Mouse (Mus musculus) liver, embryonic 12.5 days (tissue): ENCODE results near the gene Clmp. TPM values are rescaled to one million over a fixed set of nuclear protein-coding genes. Genes with fewer than 3 reads are reported as not detected.

Experiments
- ATAC-seq: fragments of 200-750 bp; cut with Nextera tagmentation; 2 replicates; pipeline ENCODE4 v1.8.0; 2017; ENCODE audit warnings: moderate number of reproducible peaks, mild to moderate bottlenecking, moderate library complexity
- H3K27ac ChIP-seq: fragments of 300-500 bp; sonication (generic); 2 replicates; pipeline ENCODE4 v1.5.1; 2016; ENCODE audit warnings: mild to moderate bottlenecking
- H3K27me3 ChIP-seq: fragments of 300-500 bp; sonication (generic); replicated peaks from 2 replicates; pipeline ENCODE4 v1.6.1; 2016; ENCODE audit warnings: mild to moderate bottlenecking, moderate library complexity
- H3K36me3 ChIP-seq: fragments of 300-500 bp; sonication (generic); 2 replicates; pipeline ENCODE4 v1.6.1; 2016; ENCODE audit warnings: mild to moderate bottlenecking, moderate library complexity
- H3K4me1 ChIP-seq: fragments of 300-500 bp; sonication (generic); 2 replicates; pipeline ENCODE4 v1.6.1; 2016
- H3K4me2 ChIP-seq: fragments of 300-500 bp; sonication (generic); 2 replicates; pipeline ENCODE4 v1.6.1; 2016; ENCODE audit warnings: mild to moderate bottlenecking, moderate library complexity
- H3K4me3 ChIP-seq: fragments of 300-500 bp; sonication (generic); 2 replicates; pipeline ENCODE4 v1.5.1; 2016; ENCODE audit warnings: mild to moderate bottlenecking, moderate library complexity
- H3K9ac ChIP-seq: fragments of 300-500 bp; sonication (generic); 2 replicates; pipeline ENCODE4 v1.6.1; 2016; ENCODE audit warnings: mild to moderate bottlenecking, moderate library complexity
- H3K9me3 ChIP-seq: fragments of 300-500 bp; sonication (generic); replicated peaks from 2 replicates; pipeline ENCODE4 v1.6.1; 2016; ENCODE audit warnings: mild to moderate bottlenecking, moderate library complexity
- WGBS: fragments of 180-500 bp; shearing (Covaris S2); methylation state at CpG from one replicate; pipeline ENCODE4 v1.1.7; 2016; ENCODE audit not compliant: insufficient replicate concordance; 5-methylcytosine and 5-hydroxymethylcytosine counted together
- polyA plus RNA-seq: library from polyadenylated mRNA; unstranded; fragments of >200 nt; fragmentation: Nextera tagmentation; extraction: Ambion mirVana; gene quantifications from 2 replicates; pipeline ENCODE4 v1.2.1, GENCODE M21; 2016

Clmp gene
- polyA plus RNA-seq, 1 experiment from 2014 or later: 4.1 TPM

DNA sequence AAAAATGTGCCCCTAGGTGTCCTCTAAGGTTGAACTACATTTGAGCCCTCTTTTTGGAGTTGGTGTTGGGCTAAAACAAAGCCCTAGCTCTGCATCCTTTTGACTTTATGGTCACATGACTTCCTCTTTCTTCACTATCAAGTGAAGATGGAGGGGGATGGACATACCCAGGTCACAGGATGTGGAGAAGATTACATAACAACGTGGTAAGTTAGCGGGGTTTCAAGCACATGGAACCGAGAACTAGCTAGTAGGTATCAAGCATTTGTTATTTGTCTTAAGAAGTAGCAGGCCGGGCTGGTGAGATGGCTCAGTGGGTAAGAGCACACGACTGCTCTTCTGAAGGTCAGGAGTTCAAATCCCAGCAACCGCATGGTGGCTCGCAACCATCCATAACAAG lies 128.3 kb downstream of the Clmp start:
- Histone ChIP-seq H3K4me2 (no peak overlapping the region), H3K4me1 (no peaks in the 10 kb centered on the region), H3K9ac (no peak overlapping the region), H3K27me3 (0 out of 2 replicates have a peak, but pooled peaks cover 3% of the 10 kb centered on the region), H3K36me3 (no peaks in the 10 kb centered on the region), H3K27ac (no peak overlapping the region), H3K4me3 (no peak overlapping the region), H3K9me3 (no peaks in the 10 kb centered on the region)
- WGBS: 48% methylated on average over 7 of the region's 7 CpGs
- no peak for ATAC-seq

GRCm38 (mm10) chr9:40817325-40818028 lies 131.7 kb downstream of the Clmp start:
- no peaks in the 10 kb centered on the region for H3K36me3 ChIP-seq
- H3K4me3 ChIP-seq: no peak overlapping the region
- H3K4me2 ChIP-seq: no peak overlapping the region
- H3K9ac ChIP-seq: no peak overlapping the region
- H3K27me3 ChIP-seq: peaks cover 13% of the 10 kb centered on the region; the same call in 1 of the 2 replicates
- H3K27ac ChIP-seq: no peak overlapping the region
- ATAC-seq: no peak
- WGBS: 78% methylated on average over 5 of the region's 5 CpGs
- no peaks in the 10 kb centered on the region for H3K9me3 ChIP-seq
- no peaks in the 10 kb centered on the region for H3K4me1 ChIP-seq

- Histone ChIP-seq H3K4me3 (no peak overlapping the region), H3K9me3 (no peaks in the 10 kb centered on the region), H3K9ac (no peak overlapping the region), H3K4me2 (no peak overlapping the region), H3K36me3 (no peaks in the 10 kb centered on the region), H3K27ac (no peak overlapping the region), H3K4me1 (no peaks in the 10 kb centered on the region), H3K27me3 (peaks cover 10% of the 10 kb centered on the region; the same call in 1 of the 2 replicates)
- ATAC-seq: no peak
- WGBS: 37% methylated on average over 6 of the region's 6 CpGs
These were observed 139.8 kb downstream of the Clmp start for GRCm38 (mm10) chr9:40825601-40826000.

DNA sequence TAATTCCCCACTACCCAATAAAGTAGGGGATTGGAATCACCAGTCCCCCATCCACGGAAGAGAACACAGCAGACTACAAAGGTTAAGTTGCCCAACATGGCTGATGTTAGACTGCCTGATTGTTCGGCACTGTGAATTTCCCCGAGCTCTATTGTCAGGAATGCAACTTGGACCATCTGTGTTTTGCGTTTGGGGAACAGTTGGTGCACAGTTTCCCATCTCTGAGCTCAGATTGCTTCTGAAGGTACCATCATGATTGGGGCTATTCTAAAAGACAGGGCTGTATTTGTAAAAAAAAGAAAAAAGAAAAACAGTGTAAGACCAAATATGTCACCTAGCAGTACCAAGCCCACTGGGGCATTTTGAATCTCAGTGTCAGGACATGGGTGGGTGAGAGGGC lies 141.6 kb downstream of the Clmp start:
- Histone ChIP-seq H3K4me1 (no peaks in the 10 kb centered on the region), H3K9me3 (no peaks in the 10 kb centered on the region), H3K9ac (no peak overlapping the region), H3K27ac (no peak overlapping the region), H3K27me3 (peaks cover under 1% of the 10 kb centered on the region; the same call in 1 of the 2 replicates), H3K4me3 (no peak overlapping the region), H3K4me2 (no peak overlapping the region), H3K36me3 (no peaks in the 10 kb centered on the region)
- no peak for ATAC-seq
- WGBS: 68% methylated on average over 4 of the region's 4 CpGs

GRCm38 (mm10) chr9:40834569-40834968 lies 148.8 kb downstream of the Clmp start:
- Histone ChIP-seq H3K9ac (no peak overlapping the region), H3K27ac (no peak overlapping the region), H3K4me3 (no peak overlapping the region), H3K9me3 (no peaks in the 10 kb centered on the region), H3K36me3 (no peaks in the 10 kb centered on the region), H3K4me2 (no peak overlapping the region), H3K4me1 (no peaks in the 10 kb centered on the region), H3K27me3 (no peaks in the 10 kb centered on the region)
- no peak for ATAC-seq
- WGBS: 2% methylated on average over 12 of the region's 12 CpGs

Other genes with a start within 250 kb of the Clmp start
- 1.7 and 2.1 TPM in 2 replicates for gene Gramd1b, start 154.6 kb upstream of the Clmp start, polyA plus RNA-seq
- gene Gm21915, start 15.3 kb upstream of the Clmp start, polyA plus RNA-seq: not detected in 2 replicates
- gene Hspa8, start 115.0 kb downstream of the Clmp start, polyA plus RNA-seq: 2,428 and 2,723 TPM in 2 replicates
- not detected in 2 replicates for gene Bsx, start 188.2 kb downstream of the Clmp start, polyA plus RNA-seq